Mouse (Mus musculus) MEL (cell line): Measurements from ENCODE around the gene Rps6ka1.

Source experiments
- EP300 ChIP-seq, 2 experiments: IDR thresholded peaks; 2 replicates each; pipeline ENCODE4 v1.6.1; 2011; ENCODE audit warnings: improper control_type of control experiment in 2 of 2, low read length in 2 of 2, low read depth in 1 of 2, mild to moderate bottlenecking in 1 of 2
- GATA1 ChIP-seq: IDR thresholded peaks from 2 replicates; pipeline ENCODE4 v1.6.1; 2011; ENCODE audit warnings: low read depth, low read length, improper control_type of control experiment
- RCOR1 ChIP-seq: IDR thresholded peaks from 2 replicates; pipeline ENCODE4 v1.6.1; 2012; ENCODE audit warnings: low read depth, mild to moderate bottlenecking, inconsistent platforms, low read length, improper control_type of control experiment

DNA sequence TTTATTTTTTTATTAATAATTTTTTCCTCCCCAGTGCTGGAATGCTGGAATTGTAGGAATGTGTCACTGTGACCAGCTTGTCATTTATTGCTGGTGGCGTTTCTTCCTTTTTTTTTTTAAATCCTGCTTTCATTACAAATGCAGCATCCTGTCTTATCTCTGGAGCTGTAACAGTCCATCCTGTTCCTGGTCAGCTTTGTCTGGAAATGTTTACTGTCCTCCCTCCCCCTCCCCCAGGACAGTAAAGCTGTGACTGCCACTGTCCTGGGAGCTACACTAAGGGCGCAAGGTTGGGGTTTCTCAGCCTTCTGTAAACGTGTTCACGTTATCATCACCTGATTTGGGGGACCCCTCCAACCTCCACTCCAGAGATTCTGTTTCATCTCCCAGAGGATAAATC is 37.6 kb upstream of the Rps6ka1 start:
- no peak for TF ChIP-seq GATA1
- TF ChIP-seq EP300 (IDR thresholded peaks at IDR 0.05; ENCODE audit: low read depth in 1 of 2, low read length in 2 of 2): no peak
- no peak for TF ChIP-seq RCOR1
